Mouse (Mus musculus): ENCODE measurements around the gene Elovl6.
A peak's percentile ranks its signal among the peaks of the same experiment; 100 is the strongest.

The Elovl6 gene

DNA sequence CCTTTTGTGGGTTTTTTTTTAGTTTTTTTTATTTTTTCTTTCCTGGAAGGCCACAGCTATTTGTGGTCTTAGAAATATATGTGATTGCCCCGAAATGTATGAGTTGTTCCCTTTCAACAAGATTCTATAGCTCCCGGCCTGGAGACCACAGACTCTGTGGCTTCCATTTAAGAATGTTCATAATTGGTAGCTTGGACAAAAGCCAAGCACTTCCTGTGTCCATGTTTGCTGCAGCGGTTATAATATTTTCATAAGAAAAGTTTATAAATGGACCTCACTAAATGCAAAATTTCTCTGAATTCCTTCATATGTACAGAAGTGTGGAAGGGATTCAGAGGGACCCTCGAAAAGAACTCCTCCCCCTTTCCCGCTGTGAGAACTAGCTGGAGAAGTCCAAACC lies 114.6 kb downstream of the Elovl6 start:
- no peak for DNase-seq (ENCODE audit: extremely low spot score)

DNA sequence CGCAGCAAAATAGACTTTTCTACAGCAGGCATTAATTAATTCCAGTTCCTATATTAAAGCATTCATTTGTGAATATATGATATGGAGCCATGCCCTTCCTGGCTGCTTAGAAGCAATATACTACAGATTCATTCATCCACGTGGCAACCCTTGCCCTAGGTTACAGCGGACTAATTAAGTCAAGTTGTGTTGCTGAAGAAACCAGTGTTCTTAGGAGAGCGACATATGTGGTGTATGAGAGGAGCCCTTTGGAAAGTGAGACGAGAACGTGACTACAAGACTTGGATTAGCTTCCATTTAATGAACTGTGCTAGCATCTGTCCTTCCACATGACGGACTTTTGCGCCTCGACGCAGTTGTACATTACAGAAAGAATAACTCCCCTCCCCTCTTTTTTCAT lies 115.2 kb downstream of the Elovl6 start:
- no peak for DNase-seq (ENCODE audit: extremely low spot score)

DNA sequence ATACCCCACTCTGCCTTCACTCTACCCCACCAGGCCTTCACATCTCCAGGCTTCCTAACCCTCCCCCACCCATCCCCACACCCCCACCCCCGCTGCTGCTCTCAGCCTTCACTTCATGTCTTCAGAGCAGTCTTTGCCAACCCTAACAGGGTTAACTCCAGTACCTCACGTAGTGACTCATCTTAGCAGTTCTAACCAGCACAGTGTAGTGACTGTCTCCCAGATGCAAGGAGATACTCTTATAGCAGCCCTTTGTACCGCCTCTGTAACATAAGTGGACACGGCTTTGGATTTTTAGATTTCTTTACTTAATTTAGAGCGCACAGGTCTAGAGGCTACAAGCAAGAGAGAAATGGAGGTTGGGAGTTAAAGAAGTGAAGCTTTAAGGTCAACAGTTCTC lies 116.4 kb downstream of the Elovl6 start:
- DNase-seq (ENCODE audit: extremely low spot score) = no peak

GRCm38 (mm10) chr3:129649586-129650292 lies 117.6 kb downstream of the Elovl6 start:
- DNase-seq (ENCODE audit: extremely low spot score) = no peak

GRCm38 (mm10) chr3:129650293-129650612 lies 118.1 kb downstream of the Elovl6 start:
- no peak for DNase-seq (ENCODE audit: extremely low spot score)

DNA sequence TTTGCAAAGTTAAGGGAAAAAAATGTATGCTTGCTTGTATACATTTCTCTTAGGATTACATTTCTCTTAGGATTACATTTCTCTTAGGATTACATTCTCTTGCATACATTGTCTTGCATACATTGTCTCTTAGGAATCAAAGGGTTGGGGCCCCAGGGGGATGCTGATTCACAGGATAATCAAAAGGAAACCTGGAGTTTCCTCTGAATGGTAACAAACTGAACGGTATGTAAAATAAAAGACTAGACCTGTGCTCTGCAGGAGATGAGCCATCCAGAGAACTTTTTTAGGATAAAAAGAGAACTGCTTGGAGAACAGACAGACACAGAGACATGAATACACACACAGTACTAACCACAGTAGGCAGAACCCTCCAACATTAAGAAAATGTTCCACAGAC lies 118.8 kb downstream of the Elovl6 start:
- DNase-seq (ENCODE audit: extremely low spot score) = no peak

DNA sequence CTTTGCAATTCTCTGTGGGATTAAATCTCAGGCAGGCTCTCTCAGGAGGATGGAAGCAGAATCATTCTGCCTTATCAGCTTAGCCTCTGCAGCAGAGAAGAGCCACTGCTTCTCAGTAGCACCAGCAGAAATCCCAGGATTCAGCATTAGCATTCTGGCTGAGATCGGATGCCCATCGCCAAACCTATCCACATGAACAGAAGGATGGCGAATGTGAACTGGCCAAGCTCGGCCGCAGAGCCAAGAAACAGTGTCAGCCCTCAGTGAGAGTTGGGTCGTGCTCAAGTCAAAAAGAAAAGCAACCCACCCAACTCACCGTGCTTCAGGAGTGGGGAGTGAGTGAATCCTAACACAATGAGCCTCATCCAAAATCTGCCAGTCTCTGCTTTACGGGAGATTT lies 119.6 kb downstream of the Elovl6 start:
- DNase-seq (ENCODE audit: extremely low spot score) = no peak

GRCm38 (mm10) chr3:129652476-129652875 lies 120.3 kb downstream of the Elovl6 start:
- DNase-seq (ENCODE audit: extremely low spot score) = no peak

GRCm38 (mm10) chr3:129656540-129656939 lies 124.4 kb downstream of the Elovl6 start:
- no peak for DNase-seq (ENCODE audit: extremely low spot score)

DNA sequence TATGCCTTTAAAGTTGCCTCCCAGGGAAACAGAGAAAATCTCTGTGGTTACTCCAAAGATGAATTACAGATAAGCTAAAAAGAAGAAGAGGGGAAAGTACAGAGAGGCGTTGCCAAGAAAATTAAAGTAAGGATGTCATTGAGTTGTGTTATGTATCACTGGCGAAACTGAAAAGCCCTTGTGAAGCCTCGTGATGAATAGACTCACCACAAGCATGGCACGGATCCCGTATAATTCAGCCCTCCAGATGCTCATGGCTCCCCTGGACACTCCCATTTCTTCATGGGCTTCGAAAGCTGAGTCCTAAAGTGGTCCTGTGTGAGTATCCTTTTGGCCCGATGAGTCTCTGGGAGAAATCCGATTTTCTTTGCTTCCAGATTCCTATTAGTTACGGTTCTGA lies 125.1 kb downstream of the Elovl6 start:
- DNase-seq (ENCODE audit: extremely low spot score) = no peak

DNA sequence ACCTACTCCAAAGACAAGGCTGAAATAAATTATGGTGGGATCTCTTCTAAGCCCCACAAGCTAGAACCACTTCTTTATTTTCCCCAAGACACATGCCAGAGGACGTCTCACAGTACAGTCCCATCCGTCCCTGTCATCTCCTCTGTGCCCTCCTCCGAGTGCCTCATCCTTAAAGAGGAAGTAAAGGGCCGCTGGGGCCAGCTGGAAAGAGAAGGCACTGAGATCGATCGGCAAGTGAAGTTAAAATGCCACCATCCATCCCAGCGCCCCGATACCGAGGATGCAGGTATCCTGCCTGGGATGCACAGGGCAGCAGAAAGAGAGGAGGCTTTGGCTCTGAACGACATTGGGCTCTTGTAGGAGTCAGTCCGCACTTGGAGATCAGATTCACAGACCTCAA lies 125.6 kb downstream of the Elovl6 start:
- no peak for DNase-seq (ENCODE audit: extremely low spot score)

DNA sequence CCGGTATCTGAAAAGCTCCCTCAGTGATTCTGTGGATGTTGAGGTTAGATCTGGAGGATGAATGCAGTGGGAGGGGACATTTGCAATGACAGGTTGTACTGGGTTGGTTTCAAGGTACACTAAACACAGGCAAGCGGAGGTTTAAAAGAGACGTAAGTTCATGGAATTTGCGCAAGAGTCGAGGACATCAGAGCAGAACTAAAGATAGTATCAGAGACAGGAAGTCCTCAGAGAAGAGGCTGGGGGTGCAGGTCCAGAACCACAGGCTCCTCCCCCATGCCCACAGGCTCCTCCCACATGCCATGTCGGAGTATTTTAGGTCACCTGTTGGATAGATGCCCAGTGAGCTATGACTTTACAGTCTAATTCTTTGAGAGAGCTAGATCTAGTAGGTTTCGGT lies 126.6 kb downstream of the Elovl6 start:
- no peak for DNase-seq (ENCODE audit: extremely low spot score)

DNA sequence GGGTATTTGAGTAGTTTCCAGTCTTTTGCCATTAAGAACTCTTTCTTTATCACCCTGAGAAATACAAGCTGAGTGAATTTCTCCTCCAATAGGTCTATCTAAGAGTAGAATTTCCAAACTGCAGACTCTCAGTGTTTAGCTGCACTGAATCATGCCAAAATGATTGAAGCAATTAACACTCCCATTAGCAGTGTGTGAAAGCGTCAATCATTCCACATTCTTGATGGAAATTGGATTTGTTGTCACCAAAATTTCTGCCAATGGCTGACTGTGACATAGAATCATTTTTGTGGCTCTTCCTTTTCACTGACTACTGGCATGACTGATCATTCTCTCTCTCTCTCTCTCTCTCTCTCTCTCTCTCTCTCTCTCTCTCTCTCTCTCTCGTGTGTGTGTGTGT lies 131.8 kb downstream of the Elovl6 start:
- DNase-seq (ENCODE audit: extremely low spot score) = no peak

- no peak for DNase-seq (ENCODE audit: extremely low spot score)
Observed at GRCm38 (mm10) chr3:129675923-129676322, 143.8 kb downstream of the Elovl6 start.

DNA sequence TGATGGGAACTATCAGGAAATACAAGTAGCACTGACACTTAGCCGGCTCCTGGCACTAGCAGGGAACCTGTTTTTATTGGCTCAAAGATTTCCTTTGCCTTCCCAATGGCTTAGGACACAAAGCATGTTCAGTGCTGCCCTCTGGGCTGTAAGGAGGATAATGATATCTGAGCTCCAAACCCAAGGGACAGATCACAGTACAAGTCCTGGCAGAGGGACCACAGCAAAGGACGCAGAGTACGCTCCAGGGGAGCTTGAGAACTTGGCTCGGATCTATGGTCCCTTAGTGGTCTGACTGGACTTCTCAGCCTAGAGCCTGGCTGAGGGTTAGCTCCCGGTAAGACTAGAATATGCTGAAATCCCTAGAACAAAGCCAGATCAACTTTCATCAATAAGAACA lies 148.1 kb downstream of the Elovl6 start:
- DNase-seq (ENCODE audit: extremely low spot score) = no peak

GRCm38 (mm10) chr3:129681841-129682240 lies 149.7 kb downstream of the Elovl6 start:
- no peak for DNase-seq (ENCODE audit: extremely low spot score)

- DNase-seq (ENCODE audit: extremely low spot score) = no peak
Observed at GRCm38 (mm10) chr3:129682389-129682788, 150.2 kb downstream of the Elovl6 start.

GRCm38 (mm10) chr3:129683060-129683679 lies 151.0 kb downstream of the Elovl6 start:
- no peak for DNase-seq (ENCODE audit: extremely low spot score)

DNA sequence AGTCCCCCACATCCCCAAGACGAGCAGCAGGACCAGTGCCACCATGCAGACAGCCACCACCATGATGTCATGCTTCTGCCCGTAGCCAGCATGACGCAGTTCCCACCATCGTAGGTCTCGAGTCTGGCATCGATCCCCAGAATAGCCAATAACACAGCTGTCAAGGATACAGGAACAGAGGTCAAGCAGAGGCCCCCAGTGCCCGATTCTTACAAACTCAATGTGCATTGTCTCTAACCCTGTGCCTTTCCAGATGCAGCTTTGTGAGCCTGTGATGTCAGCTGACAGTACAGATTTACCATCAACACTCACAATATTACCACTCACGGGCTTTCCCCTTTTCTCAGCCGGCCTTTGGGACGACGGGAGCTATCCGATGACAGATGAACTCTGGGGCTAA lies 154.0 kb downstream of the Elovl6 start:
- DNase-seq (ENCODE audit: extremely low spot score) = no peak

GRCm38 (mm10) chr3:129686698-129687333 lies 154.7 kb downstream of the Elovl6 start:
- peak; percentile 66 for DNase-seq (ENCODE audit: extremely low spot score)

GRCm38 (mm10) chr3:129687429-129687828 lies 155.3 kb downstream of the Elovl6 start:
- DNase-seq (ENCODE audit: extremely low spot score) = no peak
